Mouse (Mus musculus) kidney, postnatal 10 days (tissue): ENCODE measurements around the gene Tiam1.

ENCODE experiments used
- DNase-seq: peaks from one replicate; pipeline ENCODE4 v3.0.0; 2021; ENCODE audit warnings: mixed read lengths

Tiam1 gene

DNA sequence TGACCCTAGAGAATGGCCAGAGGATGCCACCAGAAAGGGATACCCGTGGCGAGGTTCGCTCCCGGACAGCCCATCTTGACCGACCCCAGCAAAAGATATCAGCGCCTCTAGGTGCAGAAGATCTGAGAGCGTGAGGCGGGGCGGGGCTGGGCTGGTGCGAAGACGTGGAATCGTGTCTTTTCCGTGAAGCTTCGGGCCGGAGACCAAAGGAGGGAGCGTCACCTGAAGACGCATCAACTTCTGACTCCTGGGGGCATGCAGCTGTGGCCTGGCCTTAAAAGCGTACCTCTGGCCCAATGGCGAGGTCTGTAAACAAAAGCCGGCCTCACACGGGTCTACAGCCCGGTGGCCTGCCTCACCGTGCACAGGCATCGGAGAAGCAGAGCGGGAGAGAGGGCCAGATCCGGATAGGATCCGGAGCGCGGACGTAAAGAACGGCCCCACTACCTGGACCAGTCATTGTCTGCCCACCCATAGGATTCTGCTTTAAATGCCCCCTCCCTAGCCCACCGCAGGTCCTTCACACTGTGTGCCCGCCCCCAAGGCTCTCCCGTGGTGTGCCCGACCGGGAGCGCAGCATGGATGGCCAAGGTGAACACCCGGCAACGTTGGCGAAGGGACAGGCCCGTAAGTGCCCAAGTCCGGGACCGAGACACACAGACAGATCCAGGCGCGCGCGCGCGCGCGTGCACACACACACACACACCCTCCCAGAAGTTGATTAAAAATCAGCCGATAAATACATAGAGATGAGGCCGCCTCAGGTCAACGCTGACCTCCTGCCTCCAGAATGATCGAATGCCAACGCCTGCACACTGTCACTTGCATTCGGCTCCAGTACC is 774 bp downstream of the Tiam1 start:
- peak; percentile 72 for DNase-seq

- DNase-seq = peak; percentile 53
These were observed 1.4 kb downstream of the Tiam1 start for GRCm38 (mm10) chr16:90142247-90142573.

DNA sequence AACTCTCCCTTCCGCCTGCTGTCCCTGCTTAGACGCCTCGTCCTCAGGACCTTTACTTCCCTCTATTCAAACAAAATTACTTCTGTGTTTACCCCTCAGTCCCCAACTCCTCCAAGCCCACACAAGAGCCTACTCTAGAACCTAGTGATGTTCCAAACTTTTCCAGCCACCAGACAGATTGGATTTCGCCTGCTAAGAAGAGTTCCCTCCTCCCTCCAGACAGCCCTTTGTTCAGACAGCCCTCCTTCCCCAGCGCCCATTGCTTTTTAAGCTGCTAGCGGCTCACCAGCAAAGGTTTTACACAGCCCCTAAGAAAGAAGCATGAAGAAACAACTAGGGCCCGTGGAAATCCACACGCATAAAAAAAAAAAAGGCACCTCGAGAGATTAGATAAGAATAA is 2.0 kb downstream of the Tiam1 start:
- no peak for DNase-seq

GRCm38 (mm10) chr16:90140571-90140970 is 3.0 kb downstream of the Tiam1 start:
- DNase-seq = no peak

DNA sequence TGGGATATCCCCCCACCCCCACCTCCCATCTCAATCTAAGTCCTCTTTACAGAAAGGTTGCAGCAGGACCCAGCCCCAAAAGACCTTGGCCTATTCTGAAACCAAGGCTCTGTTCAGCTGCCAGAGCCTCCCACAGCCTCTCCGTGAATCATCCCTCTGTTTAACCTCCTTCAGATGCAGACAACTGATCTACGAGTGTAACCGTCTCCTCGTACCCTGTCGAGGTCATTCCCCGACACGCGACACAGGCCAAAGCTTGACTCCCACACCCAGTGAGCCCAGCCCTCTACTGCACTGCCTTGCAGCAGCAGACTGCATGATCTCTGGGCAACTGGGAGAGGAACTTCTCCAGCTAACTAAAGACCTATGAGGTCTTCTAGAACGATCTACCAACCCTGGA is 3.9 kb downstream of the Tiam1 start:
- no peak for DNase-seq

GRCm38 (mm10) chr16:90138151-90138550 is 5.4 kb downstream of the Tiam1 start:
- DNase-seq = no peak

DNA sequence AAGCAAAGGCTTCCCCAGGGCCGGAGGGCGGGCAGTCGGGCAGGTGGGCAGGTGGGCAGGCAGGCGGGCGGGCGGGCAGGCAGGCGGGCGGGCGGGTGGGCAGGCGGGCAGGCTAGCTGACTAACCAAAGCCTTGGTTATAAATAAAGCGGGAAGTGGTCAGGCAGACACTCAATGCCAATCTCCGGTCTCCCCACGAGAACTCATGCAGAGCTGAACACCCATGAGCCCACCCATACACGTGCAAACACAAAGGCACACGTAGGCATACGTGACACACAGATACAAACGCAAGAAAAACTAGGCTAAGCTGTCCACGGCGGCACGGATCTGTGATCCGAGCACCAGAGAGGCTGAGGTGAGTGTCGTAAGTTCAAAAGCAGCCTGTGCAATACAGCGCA is 6.4 kb downstream of the Tiam1 start:
- no peak for DNase-seq

GRCm38 (mm10) chr16:90135580-90135979 is 8.0 kb downstream of the Tiam1 start:
- no peak for DNase-seq

GRCm38 (mm10) chr16:90134351-90134750 is 9.2 kb downstream of the Tiam1 start:
- DNase-seq = no peak

DNA sequence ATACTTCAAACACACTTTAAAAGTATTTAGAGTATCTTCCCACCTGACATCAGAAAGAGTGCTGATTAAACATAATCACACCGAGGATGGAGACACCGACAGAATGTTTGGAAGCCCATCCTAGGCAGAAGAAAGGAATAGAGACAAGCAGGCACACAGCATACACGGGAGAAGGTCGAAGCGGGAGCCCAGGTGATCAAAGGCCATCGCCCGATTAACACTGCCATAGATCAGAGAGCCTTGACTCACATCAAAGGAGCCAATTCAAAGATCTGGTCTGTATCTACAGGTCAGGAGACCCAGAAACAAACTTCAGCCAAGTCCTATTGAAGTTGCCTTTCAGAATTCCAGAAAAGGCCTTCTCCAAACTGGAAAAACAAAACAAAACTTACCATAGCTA is 10.8 kb downstream of the Tiam1 start:
- no peak for DNase-seq

DNA sequence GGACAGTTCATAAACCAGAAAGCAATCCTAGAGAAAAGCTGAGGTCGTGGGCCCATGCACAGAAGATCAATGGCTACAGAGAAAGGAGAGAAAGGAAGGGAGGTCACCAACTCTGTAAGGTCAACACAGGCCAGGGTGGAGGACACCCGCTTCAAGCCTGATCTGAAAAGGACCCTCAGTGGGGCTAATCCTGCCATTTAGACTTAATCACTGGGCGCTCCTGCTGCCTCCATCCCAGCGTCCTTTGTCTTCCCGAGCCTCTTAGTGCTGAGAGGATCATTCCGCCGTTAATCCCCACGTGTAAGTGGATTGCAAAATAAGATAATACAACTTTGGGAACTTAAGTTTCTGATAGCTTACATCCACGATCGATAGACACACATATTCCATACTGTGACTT is 11.2 kb downstream of the Tiam1 start:
- no peak for DNase-seq

DNA sequence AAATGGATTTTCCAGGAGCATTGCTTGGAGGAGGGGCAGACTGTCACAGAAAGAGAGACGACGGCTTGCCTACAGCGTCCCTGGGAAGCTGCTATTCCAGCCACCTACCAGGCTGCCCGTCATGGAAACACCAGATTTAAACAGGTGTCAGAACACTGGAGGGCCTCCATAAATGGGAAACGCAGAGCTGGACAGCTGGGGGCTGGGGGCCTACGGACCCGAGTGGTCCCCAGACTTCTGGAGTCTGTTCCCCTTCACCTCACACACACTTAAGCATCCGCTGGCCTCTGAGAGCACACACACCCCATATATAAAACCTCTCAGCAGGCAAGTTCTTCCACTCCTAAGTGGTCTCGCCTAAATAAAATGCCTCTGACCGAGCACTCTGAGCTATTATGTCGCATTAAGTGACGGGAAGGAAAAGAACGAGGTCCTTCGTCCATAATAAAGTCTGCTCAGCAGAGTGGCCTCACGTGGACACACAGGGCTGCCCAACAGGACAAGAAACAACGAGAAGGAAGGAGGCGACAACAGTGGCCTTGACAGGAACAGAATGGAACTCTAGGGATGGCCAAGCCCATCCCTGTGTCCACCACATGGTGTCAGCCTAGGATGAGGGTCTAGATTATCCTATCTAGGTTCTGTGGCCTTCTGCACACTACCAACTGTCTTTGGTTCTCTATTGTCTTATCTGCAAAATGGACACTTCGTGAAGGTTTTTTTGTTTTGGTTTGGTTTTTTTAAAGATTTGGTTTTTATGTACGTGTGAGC is 14.6 kb downstream of the Tiam1 start:
- no peak for DNase-seq

DNA sequence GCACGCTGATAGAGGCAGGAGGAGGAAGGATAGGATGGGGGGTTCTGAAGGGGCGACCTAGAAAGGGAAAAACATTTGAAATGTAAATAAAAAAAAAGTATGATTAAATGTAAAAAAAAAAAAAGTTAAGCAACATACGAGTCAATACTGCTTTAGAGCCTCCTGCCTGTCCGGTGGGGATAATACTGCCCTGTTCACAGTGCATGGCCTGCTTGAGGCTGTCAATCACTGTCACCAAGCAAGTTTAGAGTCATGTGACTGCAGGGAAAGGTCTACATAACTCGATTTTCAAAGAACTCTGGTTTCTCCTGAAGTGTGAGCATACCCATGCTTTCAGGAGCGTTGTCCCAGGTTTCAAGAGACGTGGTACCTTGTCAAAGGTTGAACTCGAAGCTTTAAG is 15.2 kb downstream of the Tiam1 start:
- no peak for DNase-seq

DNA sequence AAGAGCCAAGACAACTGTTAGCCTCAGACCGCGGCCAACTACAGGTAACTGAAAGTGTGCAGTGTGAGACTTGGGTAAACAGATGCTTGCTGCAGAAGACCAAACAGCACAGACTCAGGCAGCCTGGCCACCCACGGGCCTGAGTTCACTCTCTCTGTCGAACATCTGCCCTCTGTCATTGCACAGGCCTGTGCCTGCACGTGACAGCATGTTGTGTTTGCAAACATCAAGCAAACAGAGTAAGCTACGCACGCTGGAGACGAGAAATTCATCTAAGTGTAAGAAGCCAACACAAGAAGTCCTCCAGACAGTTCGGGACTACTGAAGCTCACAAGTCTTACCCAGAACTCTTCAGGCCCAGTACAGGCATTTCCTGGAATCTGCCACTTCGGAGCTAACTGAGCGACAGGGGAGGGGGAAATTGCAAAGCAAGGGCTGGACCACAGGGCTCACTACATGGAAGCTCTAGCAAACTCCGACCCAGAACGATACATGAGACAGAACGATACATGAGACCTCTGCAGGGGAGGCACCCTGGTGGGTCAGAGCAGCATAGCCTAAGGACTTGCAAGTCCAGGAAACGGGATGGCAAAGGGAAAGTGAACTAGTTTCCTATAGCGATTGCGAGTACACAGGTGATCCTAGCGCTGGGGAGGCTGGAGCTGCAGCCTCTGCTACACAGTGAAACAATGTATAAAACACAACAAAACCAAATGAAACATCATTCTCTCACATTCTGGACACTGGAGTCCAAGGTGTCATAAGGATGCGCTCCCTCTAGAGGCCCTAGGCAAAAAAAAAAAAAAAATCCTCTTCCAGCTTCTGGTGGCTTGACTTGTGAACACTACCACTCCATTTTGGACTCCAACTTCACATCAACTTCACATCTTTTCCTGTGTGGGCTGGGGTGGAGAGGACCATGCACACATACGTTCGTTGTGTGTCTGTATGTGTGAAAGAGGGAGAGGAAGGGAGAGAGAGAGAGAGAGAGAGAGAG is 18.0 kb downstream of the Tiam1 start:
- DNase-seq = peak; percentile 28

DNA sequence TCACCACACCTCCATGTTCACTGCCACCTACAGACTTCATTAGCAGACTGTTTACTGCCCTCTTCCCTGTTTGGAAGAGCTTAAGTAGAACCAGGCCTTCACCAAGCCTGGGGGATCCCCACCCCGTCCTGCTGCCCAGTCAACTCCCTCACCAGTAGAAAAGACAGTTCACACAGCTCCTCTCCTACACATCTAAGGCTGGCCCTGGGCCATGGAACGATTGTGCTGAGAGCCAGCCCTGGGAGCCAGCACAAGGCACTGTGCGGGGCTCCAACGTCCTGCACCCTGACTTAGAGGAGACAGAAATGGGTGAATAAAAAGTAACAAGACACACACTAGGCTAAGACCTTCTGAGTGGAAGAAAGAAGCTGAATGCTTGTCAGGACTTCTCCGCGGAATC is 20.5 kb downstream of the Tiam1 start:
- no peak for DNase-seq

GRCm38 (mm10) chr16:90122439-90122838 is 21.1 kb downstream of the Tiam1 start:
- no peak for DNase-seq

GRCm38 (mm10) chr16:90121799-90122198 is 21.8 kb downstream of the Tiam1 start:
- DNase-seq = no peak

DNA sequence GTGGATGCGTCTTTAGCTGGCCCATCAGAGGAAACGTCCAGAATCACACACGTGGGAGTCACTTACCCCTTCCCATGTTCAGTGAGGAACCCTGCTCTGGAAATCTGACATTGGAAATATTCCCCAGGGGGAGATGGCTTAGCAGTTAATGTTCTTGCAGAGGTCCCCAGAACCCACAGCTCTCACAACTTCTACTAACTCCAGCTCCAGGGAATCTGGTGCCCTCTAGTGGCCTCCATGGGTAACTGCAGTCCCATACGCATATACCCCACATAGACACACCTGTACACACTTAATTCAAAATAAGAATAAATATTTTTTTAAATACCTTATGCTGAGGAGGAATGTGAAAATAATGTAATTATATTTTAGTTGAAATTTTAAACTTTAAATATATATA is 23.6 kb downstream of the Tiam1 start:
- DNase-seq = no peak

- no peak for DNase-seq
These were observed 26.9 kb downstream of the Tiam1 start for GRCm38 (mm10) chr16:90116637-90117182.

GRCm38 (mm10) chr16:90112577-90113155 is 30.9 kb downstream of the Tiam1 start:
- DNase-seq = no peak

DNA sequence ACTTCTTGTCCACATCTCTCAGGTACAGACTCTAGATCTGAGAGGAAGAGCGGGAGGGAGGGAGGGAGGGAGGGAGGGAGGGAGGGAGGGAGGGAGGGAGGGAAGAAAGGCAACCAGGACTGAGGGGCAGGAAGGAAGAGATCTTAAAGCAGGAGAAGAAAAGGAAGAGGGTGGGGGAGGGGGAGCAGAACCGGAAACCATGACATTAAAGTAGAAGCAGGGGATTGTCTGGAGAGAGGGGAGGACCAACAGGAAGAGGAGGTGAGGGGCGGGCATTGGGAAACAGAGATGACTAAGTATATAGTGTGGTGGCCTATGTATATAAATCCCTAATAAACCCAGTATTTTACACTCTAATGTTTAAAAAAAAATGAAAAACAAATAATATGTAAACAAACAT is 34.1 kb downstream of the Tiam1 start:
- no peak for DNase-seq

- DNase-seq = no peak
These were observed 38.7 kb downstream of the Tiam1 start for GRCm38 (mm10) chr16:90104714-90105459.
